Mouse (Mus musculus) ovary, postnatal 14 days (tissue): Measurements from ENCODE around the gene Abat.
A peak's percentile ranks its signal among the peaks of the same experiment; 100 is the strongest.

Experiments
- DNase-seq: peaks from one replicate; pipeline ENCODE4 v3.0.0; 2022; ENCODE audit warnings: low spot score

The Abat gene

GRCm38 (mm10) chr16:8637217-8638051, 124.2 kb downstream of the Abat start, which contains the start of the genes Pmm2 and Tmem186:
Gene Pmm2, plus strand, starts transcription at chr16:8637674.
Gene Tmem186, minus strand, starts transcription at chr16:8637712.
- DNase-seq: peak; percentile 60

GRCm38 (mm10) chr16:8638131-8638530, 124.9 kb downstream of the Abat start:
- no peak for DNase-seq

GRCm38 (mm10) chr16:8639466-8640191, 126.4 kb downstream of the Abat start:
- no peak for DNase-seq

- DNase-seq: no peak
Measured at GRCm38 (mm10) chr16:8643855-8644254, 130.6 kb downstream of the Abat start.

- DNase-seq: no peak
Measured at GRCm38 (mm10) chr16:8645546-8645945, 132.3 kb downstream of the Abat start.

GRCm38 (mm10) chr16:8650007-8650406, 136.8 kb downstream of the Abat start:
- no peak for DNase-seq

GRCm38 (mm10) chr16:8655108-8655507, 141.9 kb downstream of the Abat start:
- DNase-seq: no peak

GRCm38 (mm10) chr16:8655599-8655998, 142.4 kb downstream of the Abat start:
- no peak for DNase-seq

- DNase-seq: no peak
Measured at GRCm38 (mm10) chr16:8656256-8656655, 143.0 kb downstream of the Abat start.

GRCm38 (mm10) chr16:8658349-8658748, 145.1 kb downstream of the Abat start:
- no peak for DNase-seq

GRCm38 (mm10) chr16:8658764-8659163, 145.5 kb downstream of the Abat start:
- no peak for DNase-seq

GRCm38 (mm10) chr16:8663022-8663421, 149.8 kb downstream of the Abat start:
- no peak for DNase-seq

- DNase-seq: no peak
Measured at GRCm38 (mm10) chr16:8663606-8664539, 150.6 kb downstream of the Abat start.

GRCm38 (mm10) chr16:8665367-8665766, 152.1 kb downstream of the Abat start:
- DNase-seq: no peak

- no peak for DNase-seq
Measured at GRCm38 (mm10) chr16:8666452-8666851, 153.2 kb downstream of the Abat start.

GRCm38 (mm10) chr16:8667261-8667660, 154.0 kb downstream of the Abat start:
- DNase-seq: no peak

- no peak for DNase-seq
Measured at GRCm38 (mm10) chr16:8667814-8668213, 154.6 kb downstream of the Abat start.

- no peak for DNase-seq
Measured at GRCm38 (mm10) chr16:8668386-8668785, 155.2 kb downstream of the Abat start.

- no peak for DNase-seq
Measured at GRCm38 (mm10) chr16:8669432-8669831, 156.2 kb downstream of the Abat start.

- DNase-seq: no peak
Measured at GRCm38 (mm10) chr16:8670041-8671035, 157.1 kb downstream of the Abat start.
